Mouse (Mus musculus) ES-E14 (cell line): ENCODE measurements around the gene Kcnip1. TPM values are rescaled to one million over a fixed set of nuclear protein-coding genes. Genes with fewer than 3 reads are reported as not detected.
A peak's percentile ranks its signal among the peaks of the same experiment; 100 is the strongest.

ENCODE experiments used
- DNase-seq: peaks from one replicate; pipeline ENCODE4 v3.0.0-alpha.2; 2013; ENCODE audit warnings: low read depth, low spot score
- H3K27ac ChIP-seq: 2 replicates; pipeline ENCODE4 v1.5.1; 2012; ENCODE audit warnings: low read depth, mild to moderate bottlenecking, low read length, moderate library complexity, mixed read lengths; ENCODE audit not compliant: poor library complexity, insufficient read depth, severe bottlenecking
- H3K36me3 ChIP-seq: 2 replicates; pipeline ENCODE4 v1.6.1; 2012; ENCODE audit warnings: mild to moderate bottlenecking, low read length, moderate library complexity, mixed read lengths; ENCODE audit not compliant: control insufficient read depth, poor library complexity, insufficient read depth, severe bottlenecking
- H3K4me1 ChIP-seq, 2 experiments: fragments of 150-350 bp in 1 of 2; sonication (generic) in 1 of 2; 2 replicates each; pipeline ENCODE4 v1.6.1; 2012; ENCODE audit warnings: low read length in 2 of 2, mild to moderate bottlenecking in 1 of 2, mixed read lengths in 1 of 2; ENCODE audit not compliant: control insufficient read depth in 2 of 2, insufficient read depth in 2 of 2, poor library complexity in 1 of 2
- H3K4me3 ChIP-seq, 2 experiments: fragments of 150-350 bp in 1 of 2; sonication (generic) in 1 of 2; 2 replicates each; pipeline ENCODE4 v1.5.1; 2012; ENCODE audit warnings: low read length in 2 of 2, low read depth in 1 of 2, mild to moderate bottlenecking in 1 of 2, mixed read lengths in 1 of 2; ENCODE audit not compliant: insufficient read depth in 1 of 2, poor library complexity in 1 of 2, severe bottlenecking in 1 of 2
- H3K9ac ChIP-seq: 2 replicates; pipeline ENCODE4 v1.6.1; 2012; ENCODE audit warnings: low read depth, mild to moderate bottlenecking, low read length, mixed read lengths; ENCODE audit not compliant: poor library complexity, insufficient read depth, severe bottlenecking
- H3K9me3 ChIP-seq: fragments of 150-350 bp; sonication (generic); 2 replicates; pipeline ENCODE4 v1.6.1; 2012; ENCODE audit warnings: low read depth, mild to moderate bottlenecking, low read length; ENCODE audit not compliant: control insufficient read depth, insufficient read depth
- CHD2 ChIP-seq: IDR thresholded peaks from 2 replicates; pipeline ENCODE4 v1.6.1; 2014; ENCODE audit warnings: mild to moderate bottlenecking, low read depth, low read length, inconsistent platforms
- HCFC1 ChIP-seq: IDR thresholded peaks from 2 replicates; pipeline ENCODE4 v1.6.1; 2012; ENCODE audit warnings: low read length, inconsistent platforms, borderline replicate concordance; ENCODE audit not compliant: insufficient read depth
- MAFK ChIP-seq: IDR thresholded peaks from 2 replicates; pipeline ENCODE4 v1.6.1; 2014; ENCODE audit warnings: mild to moderate bottlenecking, low read depth, low read length, inconsistent platforms; ENCODE audit not compliant: insufficient read depth
- ZC3H11A ChIP-seq: IDR thresholded peaks from 2 replicates; pipeline ENCODE4 v1.6.1; 2012; ENCODE audit warnings: low read depth, mild to moderate bottlenecking, inconsistent platforms, low read length, borderline replicate concordance
- ZNF384 ChIP-seq: IDR thresholded peaks from 2 replicates; pipeline ENCODE4 v1.6.1; 2012; ENCODE audit warnings: low read depth, low read length, inconsistent platforms
- in situ Hi-C, 2 experiments: fragments of 600-800 bp; cut with MboI; formaldehyde crosslinking; loops; one replicate each; pipeline ENCODE4 v1.15.1; 2025; ENCODE audit warnings: low sequenced_read_pairs in 2 of 2, inconsistent platforms in 1 of 2; ENCODE audit not compliant: unreplicated experiment in 2 of 2
- total RNA-seq: library from RNA; depleted of rRNA; stranded (reverse); fragments of 300-350 nt; gene quantifications from 2 replicates; pipeline ENCODE4 v1.2.3, GENCODE M21; 2012

Gene Kcnip1
- total RNA-seq, 1 experiment: 0.22 TPM

DNA sequence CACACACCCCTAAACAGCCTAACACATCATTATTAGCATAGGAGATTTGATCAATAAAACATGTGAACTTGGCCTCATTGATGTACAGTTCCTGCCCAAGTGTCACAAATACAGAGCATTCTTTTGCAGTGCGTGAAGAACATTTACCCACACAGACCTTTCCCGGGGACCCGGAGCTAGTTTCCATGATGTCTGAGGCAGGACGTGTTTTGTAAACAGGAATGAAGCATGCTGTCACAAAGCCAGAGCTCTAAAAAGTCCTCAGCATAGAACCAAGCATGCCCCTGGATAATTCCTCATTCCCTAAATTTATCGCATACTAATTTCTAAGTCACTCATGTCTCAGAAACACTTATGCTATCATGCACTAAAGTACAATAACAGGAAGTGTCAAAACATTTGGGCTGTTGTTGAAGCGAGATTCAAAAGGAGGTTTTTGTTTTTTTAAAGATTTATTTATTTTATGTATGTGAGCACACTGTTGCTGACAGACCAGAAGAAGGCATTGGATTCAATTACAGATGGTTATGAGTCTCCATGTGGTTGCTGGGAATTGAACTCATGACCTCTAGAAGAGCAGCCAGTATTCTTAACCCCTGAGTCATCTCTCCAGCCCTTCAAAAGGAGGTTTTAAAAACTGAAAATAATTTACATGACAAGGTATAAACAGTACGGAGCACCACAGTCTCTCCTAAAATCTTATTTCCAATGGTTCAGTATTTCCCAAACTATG is 336.9 kb downstream of the Kcnip1 start:
- in situ Hi-C loops: no loop called here
- no peak for DNase-seq
- Histone ChIP-seq H3K4me3 (no peak overlapping the region), H3K36me3 (no peaks in the 10 kb centered on the region), H3K9ac (no peak overlapping the region), H3K9me3 (no peaks in the 10 kb centered on the region), H3K4me1 (peaks cover 0 to 3% of the 10 kb centered on the region in 2 experiments; a peak in 1 of 4 replicates), H3K27ac (no peak overlapping the region)
- TF ChIP-seq CHD2: no peak
- TF ChIP-seq MAFK: no peak
- TF ChIP-seq HCFC1: no peak
- TF ChIP-seq ZNF384: no peak
- no peak for TF ChIP-seq ZC3H11A

DNA sequence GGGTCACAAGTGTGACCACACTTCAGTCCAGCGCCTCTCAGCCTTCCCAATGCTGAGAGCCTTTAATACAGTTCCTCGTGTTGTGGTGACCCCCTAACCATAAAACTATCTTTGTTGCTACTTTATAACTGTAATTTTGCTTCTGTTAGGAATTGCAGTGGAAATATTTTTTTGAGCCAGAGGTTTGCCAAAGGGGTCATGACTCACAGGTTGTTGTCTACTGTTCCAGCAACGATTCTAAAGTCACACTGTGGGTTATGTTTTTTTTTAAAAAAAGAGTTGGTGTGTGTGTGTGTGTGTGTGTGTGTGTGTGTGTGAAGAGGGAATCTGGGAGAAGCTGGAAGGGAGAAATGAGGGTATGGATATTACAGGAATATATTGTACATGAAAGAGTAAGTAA is 337.7 kb downstream of the Kcnip1 start:
- TF ChIP-seq CHD2 (no peak), ZNF384 (no peak), ZC3H11A (no peak), HCFC1 (no peak), MAFK (no peak)
- no peaks in the 10 kb centered on the region for H3K9me3 ChIP-seq
- no peak overlapping the region for H3K27ac ChIP-seq
- no peaks in the 10 kb centered on the region for H3K36me3 ChIP-seq
- H3K9ac ChIP-seq: no peak overlapping the region
- H3K4me3 ChIP-seq: no peak overlapping the region
- no peak for DNase-seq
- in situ Hi-C loops: no loop called here
- peaks cover 0 to 3% of the 10 kb centered on the region in 2 experiments; a peak in 1 of 4 replicates for H3K4me1 ChIP-seq

DNA sequence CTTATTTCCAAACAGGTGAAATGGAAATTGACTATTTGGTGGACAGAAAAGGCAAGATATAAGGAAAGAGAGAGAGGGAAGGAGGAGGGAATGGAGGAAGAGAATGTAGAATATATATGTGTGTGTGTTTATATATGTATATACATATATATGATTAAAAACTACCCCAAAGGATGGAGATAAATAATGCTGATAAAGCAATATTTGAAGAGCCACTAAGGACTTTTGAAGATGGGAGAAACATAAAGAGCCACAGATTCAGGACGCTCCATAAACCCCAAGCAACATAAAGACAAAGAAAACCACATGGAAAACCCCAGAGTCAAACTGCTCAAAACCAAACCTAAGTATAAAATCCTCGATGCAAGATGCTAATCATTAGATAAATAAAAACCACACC is 338.5 kb downstream of the Kcnip1 start:
- in situ Hi-C loops: no loop called here
- DNase-seq: no peak
- no peak overlapping the region for H3K4me3 ChIP-seq

DNA sequence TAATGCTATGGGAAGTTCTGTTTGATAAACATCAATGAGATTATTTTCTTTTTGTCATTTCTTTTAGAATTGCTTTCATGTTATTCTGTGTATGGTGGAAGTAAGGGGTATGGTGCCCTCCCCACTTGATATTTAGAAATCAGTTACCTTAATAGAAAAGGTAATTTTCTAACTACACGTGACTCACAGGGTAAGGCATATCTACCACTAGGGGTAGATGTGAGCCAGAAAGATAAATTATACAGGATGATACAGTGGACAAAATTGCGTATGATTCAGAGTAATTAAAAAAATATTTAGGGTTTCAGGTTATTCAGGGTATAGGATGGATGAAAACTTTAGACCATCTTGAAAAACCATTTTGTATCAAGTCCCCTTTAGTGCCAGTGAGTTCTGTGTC is 343.6 kb downstream of the Kcnip1 start:
- Histone ChIP-seq H3K4me3 (no peak overlapping the region), H3K4me1 (peaks cover 0 to 4% of the 10 kb centered on the region in 2 experiments; a peak in 2 of 4 replicates), H3K27ac (no peak overlapping the region), H3K9ac (no peak overlapping the region), H3K9me3 (no peaks in the 10 kb centered on the region), H3K36me3 (no peaks in the 10 kb centered on the region)
- no peak for DNase-seq
- in situ Hi-C loops: no loop called here
- TF ChIP-seq ZNF384: no peak
- no peak for TF ChIP-seq HCFC1
- TF ChIP-seq MAFK: no peak
- no peak for TF ChIP-seq CHD2
- TF ChIP-seq ZC3H11A: no peak

More for the DNA sequence above, 338.5 kb downstream of the Kcnip1 start:
- Histone ChIP-seq H3K9me3 (no peaks in the 10 kb centered on the region), H3K9ac (no peak overlapping the region), H3K36me3 (no peaks in the 10 kb centered on the region), H3K27ac (no peak overlapping the region), H3K4me1 (no peaks in the 10 kb centered on the region)
- no peak for TF ChIP-seq ZNF384
- no peak for TF ChIP-seq ZC3H11A
- no peak for TF ChIP-seq HCFC1
- no peak for TF ChIP-seq CHD2
- peak; percentile 77 for TF ChIP-seq MAFK
